Mouse (Mus musculus): ENCODE data around the gene D230025D16Rik.
A peak's percentile ranks its signal among the peaks of the same experiment; 100 is the strongest.
"Not testable (repeated sequence)": the region's sequence is repeated elsewhere in the genome, so short reads cannot be mapped to it uniquely, and the experiment has no call there.

D230025D16Rik gene

DNA sequence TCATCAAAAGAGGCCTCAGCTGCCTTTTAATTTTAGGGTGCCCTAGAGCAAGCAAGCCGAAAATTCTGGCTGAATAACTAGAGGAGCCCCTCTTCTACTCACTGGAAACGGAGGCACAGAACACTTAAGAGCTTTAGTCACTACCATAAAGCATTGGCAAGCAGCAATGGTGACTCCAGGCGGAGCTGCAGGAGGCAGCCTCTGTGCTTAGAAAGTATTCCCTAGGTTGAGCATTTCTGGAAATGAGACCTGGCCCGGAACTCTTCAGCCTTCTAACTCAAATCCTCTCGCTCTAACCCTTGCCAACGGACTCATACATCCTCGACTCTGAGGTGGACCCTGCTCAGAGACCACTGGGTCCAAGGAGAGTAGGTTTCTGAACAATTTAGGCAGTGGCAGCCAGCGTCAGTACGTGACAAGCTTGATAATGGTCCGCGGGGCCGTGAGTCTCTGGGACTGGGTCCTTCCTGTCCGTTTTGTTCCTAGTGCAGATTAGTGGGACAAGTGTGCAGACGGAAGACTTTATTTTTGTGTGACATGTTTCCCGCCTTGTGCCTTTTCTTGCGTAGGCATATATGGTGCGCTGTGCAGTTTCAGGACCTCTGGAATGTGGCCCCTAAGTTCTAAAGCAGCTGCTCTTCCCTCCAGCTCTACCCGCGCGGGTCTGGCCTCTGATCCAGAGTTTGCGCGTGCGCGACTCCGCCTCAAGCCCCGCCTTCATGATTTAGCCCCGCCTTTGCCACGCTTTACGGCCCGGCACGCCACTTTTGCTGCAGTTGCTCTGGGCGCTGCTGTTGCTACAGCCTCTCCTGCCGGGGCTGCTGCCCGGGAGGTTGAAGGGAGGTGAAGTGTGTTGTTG lies at the start of gene D230025D16Rik:
Gene D230025D16Rik, plus strand, starts transcription at position 733 of the 859 bp plus-strand sequence.
- DNase-seq: peak; percentile 96

DNA sequence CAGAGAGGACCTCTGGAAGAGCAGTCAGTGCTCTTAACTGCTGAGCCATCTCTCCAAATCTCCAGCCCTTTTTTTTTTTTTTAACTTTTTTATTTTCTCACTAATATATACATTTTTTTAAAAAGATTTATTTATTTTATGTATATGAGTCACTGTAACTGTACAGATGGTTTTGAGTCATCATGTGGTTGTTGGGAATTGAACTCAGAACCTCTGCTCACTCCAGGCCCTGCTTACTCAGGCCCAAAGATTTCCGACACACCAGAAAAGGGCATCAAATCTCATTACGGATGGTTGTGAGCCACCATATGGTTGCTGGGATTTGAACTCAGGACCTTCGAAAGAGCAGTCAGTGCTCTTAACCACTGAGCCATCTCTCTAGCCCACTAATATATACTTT lies 49.7 kb upstream of the D230025D16Rik start:
- not testable (repeated sequence) for DNase-seq

DNA sequence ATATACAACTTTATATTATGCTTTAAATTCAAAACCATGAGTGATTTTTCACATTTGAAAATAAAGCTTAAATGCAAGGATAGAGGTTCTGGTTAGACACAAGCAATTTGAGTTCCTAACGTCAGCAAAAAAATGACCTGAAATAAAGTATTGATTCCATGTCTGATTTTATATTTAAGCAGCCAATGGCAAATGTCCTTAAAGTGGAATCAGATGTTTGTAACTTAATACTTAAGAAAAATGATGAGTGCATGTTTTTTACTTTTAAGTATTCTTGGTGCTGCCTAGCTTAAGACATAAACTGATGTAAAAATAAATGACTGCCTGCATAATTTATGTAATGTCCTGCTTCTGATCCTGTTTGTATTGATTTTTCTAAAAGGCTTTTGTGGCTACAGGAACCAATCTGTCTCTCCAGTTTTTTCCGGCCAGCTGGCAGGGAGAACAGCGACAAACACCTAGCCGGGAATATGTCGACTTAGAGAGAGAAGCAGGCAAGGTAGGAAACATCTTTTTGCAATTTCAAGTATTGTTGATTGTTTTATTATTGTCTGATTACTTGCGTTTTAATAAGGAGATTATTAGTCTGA lies 46.6 kb upstream of the D230025D16Rik start:
- no peak for DNase-seq

DNA sequence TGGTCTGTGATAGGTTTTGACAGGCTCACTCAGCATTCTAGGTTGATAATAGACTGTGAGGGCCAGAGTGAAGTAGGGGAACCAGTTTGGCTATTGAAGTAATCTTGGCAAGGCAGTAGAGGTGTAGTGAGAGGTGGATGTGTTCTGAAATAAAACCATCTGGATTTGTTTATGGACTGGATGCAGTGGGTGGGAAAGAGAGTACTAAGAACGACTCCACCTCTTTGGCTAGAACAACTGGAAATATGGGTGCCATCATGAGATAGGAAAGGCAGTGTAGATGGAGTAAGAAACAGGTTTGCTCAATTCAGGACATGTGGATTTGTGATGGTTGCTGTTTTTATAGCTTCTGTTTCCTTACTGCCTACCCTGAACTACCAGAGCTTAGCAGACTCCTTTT lies 42.7 kb upstream of the D230025D16Rik start:
- no peak for DNase-seq

DNA sequence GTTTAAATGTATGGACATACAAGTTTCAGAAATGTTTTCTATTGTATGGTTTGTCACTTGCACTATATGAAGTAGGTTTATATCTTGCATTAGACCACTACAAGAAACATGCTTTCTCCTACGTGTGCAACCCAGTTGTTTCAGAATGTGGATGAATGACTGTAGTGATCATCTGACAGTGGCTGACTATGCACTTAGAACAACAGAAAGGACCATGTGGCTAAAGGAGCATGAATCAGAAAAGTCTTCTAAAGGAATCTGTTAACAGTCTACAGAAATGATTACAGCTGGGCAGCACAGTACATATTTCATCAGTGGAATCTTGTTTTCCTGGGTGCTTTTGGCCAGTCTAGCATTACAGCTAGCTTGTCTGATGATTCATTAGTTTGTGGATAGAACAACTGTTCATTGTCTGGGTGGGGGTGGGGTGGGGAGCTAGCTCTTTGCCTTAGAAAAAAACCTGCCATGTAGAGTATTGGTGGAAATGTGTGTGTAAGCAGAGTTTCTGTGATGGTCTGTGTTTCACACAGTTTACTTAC lies 38.4 kb upstream of the D230025D16Rik start:
- no peak for DNase-seq

DNA sequence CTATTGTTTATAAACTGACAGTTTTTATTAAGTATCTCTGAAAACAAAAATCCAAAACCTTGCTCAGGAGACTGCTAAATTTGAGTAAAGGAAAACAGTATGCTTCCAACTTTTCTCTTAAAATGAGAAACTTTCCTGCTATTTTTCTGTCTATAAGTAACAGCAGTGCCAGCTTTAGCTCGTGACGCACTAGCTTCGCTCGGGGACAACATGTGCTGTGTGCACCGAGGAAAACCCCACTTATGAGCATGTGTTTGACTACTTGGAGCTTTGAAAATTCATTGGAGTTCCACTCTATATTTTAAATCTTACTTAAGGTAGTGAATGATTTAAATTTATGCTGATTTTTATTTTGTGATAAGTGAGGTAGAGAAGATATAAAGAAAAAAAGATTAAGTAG lies 32.8 kb upstream of the D230025D16Rik start:
- no peak for DNase-seq

DNA sequence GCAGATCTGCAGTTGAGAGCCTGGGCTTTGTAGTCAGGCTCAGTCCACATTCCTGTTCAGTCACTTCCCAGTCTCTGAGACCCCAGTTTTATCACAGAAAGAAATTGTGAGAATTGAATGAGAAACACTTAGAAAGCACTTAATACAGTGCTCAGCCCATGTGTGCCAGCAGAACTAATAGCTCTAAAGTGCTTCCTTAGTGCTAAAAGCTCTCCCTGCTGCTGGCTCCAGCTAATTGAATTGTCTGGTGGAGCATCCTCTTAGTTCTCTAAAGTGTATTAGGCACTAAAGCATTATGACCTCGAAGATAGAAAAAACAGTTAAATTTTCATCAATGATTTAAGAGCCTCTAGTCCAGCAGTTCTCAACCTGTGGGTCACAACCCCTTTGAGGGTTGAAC lies 19.2 kb upstream of the D230025D16Rik start:
- no peak for DNase-seq

DNA sequence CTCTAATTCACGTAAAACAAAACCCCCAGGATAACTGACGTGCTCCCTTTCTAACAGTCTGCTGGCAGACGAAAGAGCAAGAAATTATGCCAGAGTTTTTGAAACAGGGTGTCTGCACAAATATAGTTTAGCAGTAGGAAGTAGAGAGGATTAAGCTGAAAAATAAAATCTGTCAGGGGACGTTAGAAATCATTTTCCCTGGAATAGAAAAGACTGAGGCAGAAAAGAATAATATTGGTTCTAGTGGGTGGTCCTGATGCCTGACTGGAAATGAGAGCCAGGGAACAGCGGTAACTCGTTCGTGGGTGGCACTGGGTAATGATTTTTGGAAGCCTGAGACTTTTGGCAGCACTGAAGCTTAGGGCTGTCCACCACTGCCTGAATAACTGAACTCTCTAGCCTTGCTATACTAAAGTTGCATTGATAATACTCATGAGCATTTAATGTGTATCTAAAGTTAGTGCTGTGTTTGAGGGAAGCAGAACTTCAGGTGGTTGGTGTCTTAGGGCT lies 18.1 kb upstream of the D230025D16Rik start:
- no peak for DNase-seq

DNA sequence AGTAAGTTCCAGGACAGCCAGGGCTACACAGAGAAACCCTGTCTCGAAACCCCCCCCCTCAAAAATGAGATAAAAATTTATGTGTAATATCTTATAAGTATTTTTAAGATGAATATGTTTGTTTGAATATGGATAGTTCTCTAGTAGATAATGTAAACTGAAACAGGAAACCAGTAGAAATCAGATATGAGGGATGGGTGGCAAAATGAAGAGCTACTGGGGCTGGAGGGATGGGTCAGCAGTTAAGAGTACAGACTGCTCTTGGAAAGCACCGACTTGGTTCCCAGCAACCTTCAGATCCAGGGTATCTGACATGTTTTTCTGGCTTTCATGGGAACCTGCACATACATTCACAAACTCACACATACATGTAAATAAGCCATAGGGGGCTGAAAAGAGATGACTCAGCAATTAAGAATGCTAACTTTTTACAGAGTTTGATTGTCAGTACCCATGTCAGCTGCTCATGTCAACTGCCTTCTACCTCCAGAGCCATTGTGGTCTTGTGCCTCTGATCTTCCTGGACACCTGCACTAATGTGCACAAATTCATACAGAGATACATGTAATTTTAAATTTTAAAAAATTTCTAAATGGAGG lies 17.2 kb upstream of the D230025D16Rik start:
- DNase-seq: no peak

DNA sequence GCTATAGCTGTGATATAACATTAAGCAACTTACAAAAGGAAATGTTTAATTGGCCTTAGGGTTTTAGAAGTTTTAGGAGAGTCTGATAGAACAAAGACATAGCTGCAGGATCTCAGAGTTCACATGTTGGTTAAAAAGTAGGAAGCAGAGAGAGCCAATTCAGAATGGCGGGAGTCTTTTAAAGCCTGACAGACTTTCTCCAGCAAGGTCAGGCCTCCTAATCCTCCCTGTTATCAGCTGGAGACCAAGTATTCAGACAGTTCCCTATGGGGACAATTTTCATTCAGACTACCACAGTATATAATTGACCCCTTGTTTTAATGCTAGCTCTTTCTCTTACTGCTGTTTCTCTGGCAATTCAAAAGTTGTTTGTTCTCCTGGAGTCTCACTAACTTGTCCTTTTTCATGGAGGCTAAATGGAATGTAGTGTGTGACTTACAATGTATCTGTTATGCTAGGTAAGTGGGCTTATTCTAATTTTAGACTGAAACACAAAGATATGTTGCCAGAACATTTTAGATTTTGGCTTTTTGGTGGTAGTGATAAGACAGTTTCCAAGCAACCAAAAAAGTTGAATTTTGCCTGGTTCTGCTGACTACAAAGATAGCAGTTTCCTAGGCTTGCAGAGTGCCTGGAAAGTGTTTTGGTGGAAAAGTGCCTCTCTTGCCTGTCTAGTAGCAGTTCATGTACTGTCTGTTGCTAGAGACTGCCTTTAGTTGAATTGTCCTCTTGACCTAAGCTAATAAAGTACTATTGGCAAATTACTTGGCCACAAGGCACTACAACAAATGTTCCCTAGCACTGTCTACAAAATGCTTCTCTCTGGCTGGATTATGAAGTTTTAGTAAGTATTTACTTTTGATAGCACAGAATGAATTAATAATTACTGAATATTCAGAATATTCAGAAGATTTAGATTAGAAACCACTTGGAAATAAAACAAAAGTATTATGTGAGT lies 15.5 kb upstream of the D230025D16Rik start:
- DNase-seq: no peak

DNA sequence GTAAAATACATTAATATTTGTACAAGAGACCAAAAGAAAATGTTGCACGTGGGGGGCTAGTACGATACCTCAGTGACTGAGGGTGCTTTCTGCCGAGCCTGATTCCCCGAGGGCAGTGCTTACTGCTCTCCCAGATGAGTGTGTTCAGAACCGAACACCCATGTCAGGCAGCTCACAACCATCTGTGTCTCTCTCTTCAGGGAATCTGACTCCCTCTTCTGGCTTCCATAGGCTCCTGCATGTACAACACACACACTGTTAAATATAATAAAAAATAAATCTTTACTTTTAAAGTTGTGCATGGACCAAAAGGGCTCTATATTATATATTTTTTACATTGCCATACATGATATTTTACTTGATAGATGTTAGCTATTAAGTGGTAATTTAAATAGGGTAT lies 10.8 kb upstream of the D230025D16Rik start:
- no peak for DNase-seq

DNA sequence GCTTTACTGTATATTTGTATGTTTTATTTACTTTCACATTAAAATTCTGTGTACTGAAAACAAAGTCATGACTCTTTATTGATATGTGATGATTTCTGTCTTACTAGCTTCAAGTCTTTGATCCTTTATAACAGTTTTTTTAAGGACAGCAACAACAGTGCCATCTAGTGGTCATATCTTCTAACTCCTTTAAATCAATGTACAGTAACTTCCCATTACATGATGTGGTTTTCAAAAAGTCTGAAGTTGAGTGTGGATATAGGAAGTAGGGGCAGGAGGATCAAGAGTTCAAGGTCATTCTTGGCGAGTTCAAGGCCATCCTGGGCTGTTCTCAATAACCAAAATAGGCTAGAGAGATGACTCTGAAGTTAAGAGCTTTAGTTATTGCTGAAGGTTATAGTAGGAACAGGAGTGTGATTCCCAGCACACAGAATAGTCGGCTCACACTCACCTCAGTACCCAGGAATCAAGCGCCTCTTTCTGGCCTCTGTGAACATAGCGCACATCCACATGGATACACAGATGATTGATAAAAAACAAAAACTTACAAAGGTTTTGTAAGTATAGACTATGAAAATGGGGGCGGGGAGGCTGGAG lies 6.9 kb upstream of the D230025D16Rik start:
- peak; percentile 23 for DNase-seq

DNA sequence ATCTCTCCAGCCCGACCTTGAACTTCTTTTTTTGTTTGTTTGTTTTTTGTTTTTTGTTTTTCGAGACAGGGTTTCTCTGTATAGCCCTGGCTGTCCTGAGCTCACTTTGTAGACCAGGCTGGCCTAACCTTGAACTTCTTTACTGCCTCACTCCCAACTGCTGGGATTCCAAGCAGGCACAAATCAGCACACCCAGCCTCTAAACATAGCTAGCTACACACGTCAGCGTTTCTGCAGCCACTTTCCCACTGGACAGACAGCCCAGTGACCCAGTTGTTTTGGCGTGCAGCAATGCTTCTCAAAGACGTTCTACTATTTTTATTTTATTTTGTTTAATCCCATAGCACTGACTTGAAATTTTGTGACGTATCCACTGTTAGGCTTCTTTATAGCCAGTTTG lies 1.1 kb upstream of the D230025D16Rik start:
- no peak for DNase-seq

DNA sequence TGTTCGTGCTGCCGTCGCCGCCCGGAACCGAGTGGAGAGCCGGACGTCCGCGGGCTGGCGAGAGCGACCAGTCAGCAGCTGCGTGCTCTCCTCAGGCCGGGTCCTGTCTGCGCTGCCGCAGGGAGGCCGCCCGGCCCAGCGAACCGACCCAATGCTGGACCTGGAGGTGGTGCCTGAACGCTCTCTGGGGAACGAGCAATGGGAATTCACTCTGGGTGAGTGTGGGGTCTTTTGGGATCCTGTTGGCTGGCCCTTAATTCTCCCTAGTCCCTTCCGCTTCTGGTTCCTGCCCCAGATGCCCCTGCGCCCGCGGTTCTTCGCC lies 288 bp downstream of the D230025D16Rik start:
- DNase-seq: no peak

DNA sequence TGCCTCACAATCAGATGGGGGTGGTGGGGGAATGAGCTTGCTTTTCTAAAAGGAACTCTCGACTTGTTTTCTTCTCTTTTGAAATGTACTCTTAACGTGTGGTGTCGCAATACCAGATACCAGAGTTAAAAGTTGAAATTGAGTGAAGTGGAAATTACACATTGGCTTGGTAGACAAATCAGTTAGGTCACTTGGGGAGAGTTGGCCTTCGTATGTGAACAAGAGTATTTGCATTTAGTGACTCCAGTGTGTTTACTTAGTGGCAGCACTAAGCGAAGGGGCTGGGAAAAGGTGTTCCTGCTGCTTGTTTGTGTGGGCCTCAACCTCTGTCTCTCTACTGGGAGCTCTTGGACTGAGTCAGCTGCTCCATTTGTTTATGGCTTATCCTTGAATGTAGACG lies 972 bp downstream of the D230025D16Rik start:
- no peak for DNase-seq

DNA sequence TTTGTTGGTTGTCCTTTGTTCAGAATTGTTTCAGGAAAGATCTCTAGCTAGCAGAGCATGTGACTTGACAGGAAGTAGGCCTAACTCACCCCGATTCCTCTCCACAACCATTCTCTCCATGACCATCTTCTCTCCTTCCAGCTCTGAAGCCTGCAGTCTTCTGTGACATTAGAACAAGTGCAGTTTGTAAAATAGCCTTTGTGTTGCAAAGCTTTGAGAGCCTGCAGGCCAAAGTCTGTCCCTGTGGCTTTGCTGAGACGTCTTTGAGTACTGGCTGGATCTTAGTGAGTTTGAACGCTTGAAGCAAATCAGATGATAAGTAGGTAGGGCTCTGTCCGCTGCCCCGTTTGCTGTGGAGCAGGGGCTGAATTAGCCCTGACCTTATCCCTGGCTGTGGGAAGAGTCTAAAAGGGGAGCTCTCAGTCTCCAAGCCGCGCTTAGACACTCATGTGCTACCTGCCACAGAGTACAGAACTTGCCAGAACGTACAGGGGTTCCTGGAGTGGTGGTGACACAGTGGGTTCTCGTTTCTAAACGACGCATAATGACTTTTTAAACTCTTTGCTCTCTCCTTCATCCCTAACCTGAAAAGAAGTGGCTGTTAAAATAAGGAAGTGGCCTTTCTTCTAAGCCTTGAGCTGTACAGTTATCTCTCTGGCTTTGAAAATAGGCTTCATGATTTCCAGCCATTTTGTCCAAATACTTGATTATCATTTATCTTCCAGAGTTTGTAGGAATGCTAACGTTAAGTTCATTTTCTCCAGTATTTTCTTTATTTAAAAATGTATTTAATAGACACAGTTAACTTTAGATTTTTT lies 6.8 kb downstream of the D230025D16Rik start:
- no peak for DNase-seq

DNA sequence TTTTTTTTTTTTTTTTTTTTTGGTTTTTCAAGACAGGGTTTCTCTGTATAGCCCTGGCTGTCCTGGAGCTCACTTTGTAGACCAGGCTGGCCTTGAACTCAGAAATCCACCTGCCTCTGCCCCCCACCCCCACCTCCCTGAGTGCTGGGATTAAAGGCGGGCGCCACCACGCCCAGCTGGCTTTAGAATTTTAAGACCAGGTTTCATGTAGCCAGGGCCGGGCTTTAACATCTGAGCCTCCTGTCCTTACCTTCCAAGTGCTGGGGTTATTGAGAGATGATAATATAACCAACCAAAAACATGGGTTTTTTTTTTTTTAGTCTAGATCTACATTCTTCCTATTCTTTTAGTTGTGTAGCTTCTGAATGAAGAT lies 7.4 kb downstream of the D230025D16Rik start:
- not testable (repeated sequence) for DNase-seq

DNA sequence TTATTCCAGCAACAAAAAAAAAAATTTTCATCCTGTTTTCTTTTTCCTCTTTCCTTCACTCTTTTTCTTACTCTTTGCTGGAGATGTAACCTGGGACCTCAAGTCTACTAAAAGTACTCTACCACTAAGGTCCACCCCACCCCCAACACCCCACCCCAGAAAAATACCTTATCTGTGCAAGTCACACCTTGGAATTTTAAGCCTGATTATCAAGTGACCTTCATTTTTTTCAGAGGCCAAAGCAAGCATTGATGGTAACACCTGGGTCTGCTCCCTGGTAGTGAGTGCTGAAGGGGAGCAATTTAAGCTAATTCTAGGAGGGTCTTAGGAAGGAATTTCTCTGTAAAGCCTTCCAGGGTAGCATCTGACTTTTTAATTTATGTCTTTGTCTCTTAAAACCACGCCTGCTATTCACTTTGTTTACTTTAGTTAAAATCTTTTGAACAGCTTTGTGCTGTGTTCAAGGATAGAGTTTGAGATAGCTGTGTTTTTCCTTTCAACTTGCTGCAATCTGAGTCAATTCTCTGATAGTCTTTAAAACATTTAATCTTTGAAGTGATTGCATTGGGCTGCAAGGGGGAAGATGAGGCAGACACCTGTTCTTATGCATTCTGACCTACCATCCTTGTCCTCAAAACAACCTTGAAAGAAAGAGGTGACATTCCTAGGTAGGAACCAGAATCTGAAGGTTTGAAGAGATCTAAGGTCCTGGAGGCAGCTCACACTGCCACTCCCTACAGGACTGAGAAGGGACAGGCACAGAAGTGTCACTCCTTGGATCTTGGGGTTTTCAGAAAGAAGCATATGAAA lies 8.4 kb downstream of the D230025D16Rik start:
- no peak for DNase-seq

DNA sequence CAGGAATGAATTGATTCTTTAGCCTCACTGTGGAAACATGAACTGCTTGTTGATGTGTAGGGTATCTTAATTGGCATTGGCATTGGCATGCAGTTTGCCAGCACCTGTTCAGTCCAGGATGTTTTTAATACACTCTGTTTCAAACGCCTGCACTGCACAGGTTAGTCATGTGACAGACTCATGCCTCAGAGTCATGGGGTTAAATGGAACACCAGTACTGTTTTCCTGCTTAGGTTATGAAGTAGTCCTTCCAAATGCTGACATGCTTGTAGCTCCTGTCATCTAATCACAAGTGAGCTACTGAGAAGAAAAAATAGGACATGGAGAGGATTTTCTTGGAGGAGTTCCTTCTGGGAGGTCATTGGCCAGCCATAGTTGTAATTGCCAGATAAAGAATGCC lies 10.3 kb downstream of the D230025D16Rik start:
- no peak for DNase-seq

DNA sequence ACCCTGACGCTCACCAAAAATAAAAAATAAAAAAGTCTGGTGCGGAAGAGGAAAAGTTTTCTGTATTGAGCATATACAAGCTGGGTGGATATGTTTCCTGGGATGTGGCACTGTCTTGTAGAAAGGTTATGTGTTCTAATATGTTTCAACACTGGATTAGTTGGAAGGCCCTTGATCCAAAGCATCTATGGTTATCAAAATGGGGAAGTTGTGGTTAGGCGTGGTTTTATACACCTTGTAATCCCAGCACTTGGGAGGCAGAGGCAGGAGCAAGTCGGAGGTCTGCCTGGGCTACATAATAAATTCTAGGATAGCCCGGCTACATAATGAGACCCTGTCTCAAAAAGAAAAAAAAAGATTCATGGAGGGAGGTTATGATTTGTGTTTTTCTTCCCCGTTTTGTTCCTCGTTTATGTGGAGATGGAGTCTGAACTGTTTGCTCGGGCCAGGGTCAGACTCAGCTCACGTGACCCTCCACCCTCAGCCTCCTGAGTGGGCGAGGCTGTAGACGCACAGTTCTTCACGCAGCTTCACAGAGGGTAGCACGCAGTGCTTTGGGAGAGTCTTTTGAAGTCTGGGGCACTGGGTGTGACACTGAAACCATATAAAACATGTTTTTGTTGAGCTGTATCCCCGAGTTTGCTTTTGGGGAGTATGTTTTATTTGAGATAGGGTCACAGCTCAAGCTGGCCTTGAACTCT lies 12.6 kb downstream of the D230025D16Rik start:
- no peak for DNase-seq
